Mouse (Mus musculus): Measurements from ENCODE around the gene Wasf1. TPM values are rescaled to one million over a fixed set of nuclear protein-coding genes. Genes with fewer than 3 reads are reported as not detected.
A peak's percentile ranks its signal among the peaks of the same experiment; 100 is the strongest.

Gene Wasf1
- 69.6 and 79.7 TPM in 2 replicates for polyA plus RNA-seq (2016; fragmentation: Nextera tagmentation; extraction: Ambion mirVana)

- Histone ChIP-seq H3K9ac (peak within 1 kb of the TSS; percentile 98), H3K4me3 (peak within 1 kb of the TSS; percentile 89), H3K4me1 (peaks cover 12% of the 10 kb centered on the region), H3K4me2 (replicated peaks) (peak within 1 kb of the TSS; percentile 65), H3K27me3 (replicated peaks) (no peaks in the 10 kb centered on the region), H3K36me3 (no peaks in the 10 kb centered on the region), H3K9me3 (no peaks in the 10 kb centered on the region), H3K27ac (peak within 1 kb of the TSS; percentile 93)
- ATAC-seq (ENCODE audit: low FRiP score, low read depth): peak; percentile 96
- WGBS: under 1% methylated on average over 44 of the region's 44 CpGs
Observed at GRCm38 (mm10) chr10:40882831-40883643, at the start of gene Wasf1, which contains the start of gene Cdc40. Wasf1 (plus strand) TSS chr10:40883475. Cdc40 (minus strand) TSS chr10:40883311.

- Histone ChIP-seq H3K4me1 (no peaks in the 10 kb centered on the region), H3K9me3 (no peaks in the 10 kb centered on the region), H3K27ac (no peak overlapping the region), H3K4me2 (replicated peaks) (no peak overlapping the region), H3K36me3 (peaks cover 38% of the 10 kb centered on the region), H3K27me3 (replicated peaks) (no peaks in the 10 kb centered on the region), H3K4me3 (no peak overlapping the region), H3K9ac (no peak overlapping the region)
- no peak for ATAC-seq (ENCODE audit: low FRiP score, low read depth)
- 91% methylated on average over 5 of the region's 5 CpGs for WGBS
Observed at GRCm38 (mm10) chr10:40840086-40840485, 43.2 kb upstream of the Wasf1 start.

GRCm38 (mm10) chr10:40843841-40844240, 39.4 kb upstream of the Wasf1 start:
- H3K4me1 ChIP-seq: no peaks in the 10 kb centered on the region
- 85% methylated on average over 5 of the region's 5 CpGs for WGBS
- peaks cover 44% of the 10 kb centered on the region for H3K36me3 ChIP-seq
- no peak for ATAC-seq (ENCODE audit: low FRiP score, low read depth)
- H3K27me3 ChIP-seq (replicated peaks): no peaks in the 10 kb centered on the region
- H3K4me2 ChIP-seq (replicated peaks): no peak overlapping the region
- H3K9ac ChIP-seq: no peak overlapping the region
- H3K4me3 ChIP-seq: no peak overlapping the region
- H3K9me3 ChIP-seq: no peaks in the 10 kb centered on the region
- no peak overlapping the region for H3K27ac ChIP-seq

- Histone ChIP-seq H3K36me3 (peaks cover 44% of the 10 kb centered on the region), H3K27me3 (replicated peaks) (no peaks in the 10 kb centered on the region), H3K27ac (no peak overlapping the region), H3K4me2 (replicated peaks) (no peak overlapping the region), H3K9me3 (no peaks in the 10 kb centered on the region), H3K4me1 (no peaks in the 10 kb centered on the region), H3K9ac (no peak overlapping the region), H3K4me3 (no peak overlapping the region)
- peak; percentile 63; the same call in 1 of the 2 replicates for ATAC-seq (ENCODE audit: low FRiP score, low read depth)
- WGBS: 78% methylated on average over 10 of the region's 10 CpGs
Observed at GRCm38 (mm10) chr10:40844546-40844945, 38.7 kb upstream of the Wasf1 start.

GRCm38 (mm10) chr10:40845626-40846025, 37.6 kb upstream of the Wasf1 start:
- no peak overlapping the region for H3K27ac ChIP-seq
- H3K9ac ChIP-seq: no peak overlapping the region
- no peaks in the 10 kb centered on the region for H3K4me1 ChIP-seq
- no peak overlapping the region for H3K4me2 ChIP-seq (replicated peaks)
- H3K9me3 ChIP-seq: no peaks in the 10 kb centered on the region
- no peak for ATAC-seq (ENCODE audit: low FRiP score, low read depth)
- H3K36me3 ChIP-seq: peaks cover 43% of the 10 kb centered on the region
- H3K27me3 ChIP-seq (replicated peaks): no peaks in the 10 kb centered on the region
- WGBS: 83% methylated on average over 6 of the region's 6 CpGs
- no peak overlapping the region for H3K4me3 ChIP-seq

GRCm38 (mm10) chr10:40847176-40847874, 36.0 kb upstream of the Wasf1 start:
- no peaks in the 10 kb centered on the region for H3K27me3 ChIP-seq (replicated peaks)
- no peak overlapping the region for H3K27ac ChIP-seq
- no peak overlapping the region for H3K9ac ChIP-seq
- H3K36me3 ChIP-seq: peaks cover 29% of the 10 kb centered on the region
- H3K4me2 ChIP-seq (replicated peaks): no peak overlapping the region
- no peaks in the 10 kb centered on the region for H3K9me3 ChIP-seq
- WGBS: 94% methylated on average over 10 of the region's 10 CpGs
- ATAC-seq (ENCODE audit: low FRiP score, low read depth): no peak
- H3K4me1 ChIP-seq: no peaks in the 10 kb centered on the region
- H3K4me3 ChIP-seq: no peak overlapping the region

GRCm38 (mm10) chr10:40850644-40851043, 32.6 kb upstream of the Wasf1 start:
- WGBS: 92% methylated on average over 2 of the region's 2 CpGs
- no peaks in the 10 kb centered on the region for H3K27me3 ChIP-seq (replicated peaks)
- no peak overlapping the region for H3K9ac ChIP-seq
- no peak for ATAC-seq (ENCODE audit: low FRiP score, low read depth)
- H3K27ac ChIP-seq: no peak overlapping the region
- H3K4me1 ChIP-seq: no peaks in the 10 kb centered on the region
- H3K4me2 ChIP-seq (replicated peaks): no peak overlapping the region
- H3K4me3 ChIP-seq: no peak overlapping the region
- peaks cover 13% of the 10 kb centered on the region for H3K36me3 ChIP-seq
- H3K9me3 ChIP-seq: no peaks in the 10 kb centered on the region

GRCm38 (mm10) chr10:40851138-40851537, 32.1 kb upstream of the Wasf1 start:
- H3K9ac ChIP-seq: no peak overlapping the region
- no peaks in the 10 kb centered on the region for H3K9me3 ChIP-seq
- no peak overlapping the region for H3K4me2 ChIP-seq (replicated peaks)
- H3K4me3 ChIP-seq: no peak overlapping the region
- no peaks in the 10 kb centered on the region for H3K4me1 ChIP-seq
- no peak for ATAC-seq (ENCODE audit: low FRiP score, low read depth)
- H3K27ac ChIP-seq: no peak overlapping the region
- peaks cover 12% of the 10 kb centered on the region for H3K36me3 ChIP-seq
- H3K27me3 ChIP-seq (replicated peaks): no peaks in the 10 kb centered on the region

GRCm38 (mm10) chr10:40855616-40856015, 27.7 kb upstream of the Wasf1 start:
- no peaks in the 10 kb centered on the region for H3K27me3 ChIP-seq (replicated peaks)
- no peak overlapping the region for H3K4me2 ChIP-seq (replicated peaks)
- H3K4me3 ChIP-seq: no peak overlapping the region
- no peak overlapping the region for H3K27ac ChIP-seq
- H3K9ac ChIP-seq: no peak overlapping the region
- no peaks in the 10 kb centered on the region for H3K4me1 ChIP-seq
- H3K9me3 ChIP-seq: no peaks in the 10 kb centered on the region
- no peak for ATAC-seq (ENCODE audit: low FRiP score, low read depth)
- H3K36me3 ChIP-seq: no peaks in the 10 kb centered on the region
- WGBS: 67% methylated on average over 2 of the region's 2 CpGs

- Histone ChIP-seq H3K4me2 (replicated peaks) (no peak overlapping the region), H3K9me3 (no peaks in the 10 kb centered on the region), H3K36me3 (no peaks in the 10 kb centered on the region), H3K27ac (no peak overlapping the region), H3K4me3 (no peak overlapping the region), H3K4me1 (no peaks in the 10 kb centered on the region), H3K9ac (no peak overlapping the region), H3K27me3 (replicated peaks) (no peaks in the 10 kb centered on the region)
- 95% methylated on average over 7 of the region's 7 CpGs for WGBS
- ATAC-seq (ENCODE audit: low FRiP score, low read depth): no peak
Observed at GRCm38 (mm10) chr10:40856703-40857102, 26.6 kb upstream of the Wasf1 start.

- H3K9ac ChIP-seq: no peak overlapping the region
Observed at GRCm38 (mm10) chr10:40857599-40857998, 25.7 kb upstream of the Wasf1 start.

GRCm38 (mm10) chr10:40868081-40868480, 15.2 kb upstream of the Wasf1 start:
- peaks cover 14% of the 10 kb centered on the region for H3K36me3 ChIP-seq
- H3K27me3 ChIP-seq (replicated peaks): no peaks in the 10 kb centered on the region
- H3K4me1 ChIP-seq: peaks cover 4% of the 10 kb centered on the region
- ATAC-seq (ENCODE audit: low FRiP score, low read depth): no peak
- no peak overlapping the region for H3K4me3 ChIP-seq
- no peak overlapping the region for H3K27ac ChIP-seq
- no peak overlapping the region for H3K9ac ChIP-seq
- WGBS: 92% methylated on average over 2 of the region's 2 CpGs
- H3K9me3 ChIP-seq: no peaks in the 10 kb centered on the region
- H3K4me2 ChIP-seq (replicated peaks): no peak overlapping the region

More at GRCm38 (mm10) chr10:40857599-40857998, 25.7 kb upstream of the Wasf1 start:
- no peak overlapping the region for H3K27ac ChIP-seq
- no peaks in the 10 kb centered on the region for H3K9me3 ChIP-seq
- no peaks in the 10 kb centered on the region for H3K27me3 ChIP-seq (replicated peaks)
- H3K4me2 ChIP-seq (replicated peaks): no peak overlapping the region
- no peak for ATAC-seq (ENCODE audit: low FRiP score, low read depth)
- H3K4me1 ChIP-seq: no peaks in the 10 kb centered on the region
- no peaks in the 10 kb centered on the region for H3K36me3 ChIP-seq
- 85% methylated on average over 8 of the region's 8 CpGs for WGBS
- H3K4me3 ChIP-seq: no peak overlapping the region

Measured in neural tube, embryonic 12.5 days (tissue).